Mouse (Mus musculus): ENCODE measurements around the gene Fam196a.

DNA sequence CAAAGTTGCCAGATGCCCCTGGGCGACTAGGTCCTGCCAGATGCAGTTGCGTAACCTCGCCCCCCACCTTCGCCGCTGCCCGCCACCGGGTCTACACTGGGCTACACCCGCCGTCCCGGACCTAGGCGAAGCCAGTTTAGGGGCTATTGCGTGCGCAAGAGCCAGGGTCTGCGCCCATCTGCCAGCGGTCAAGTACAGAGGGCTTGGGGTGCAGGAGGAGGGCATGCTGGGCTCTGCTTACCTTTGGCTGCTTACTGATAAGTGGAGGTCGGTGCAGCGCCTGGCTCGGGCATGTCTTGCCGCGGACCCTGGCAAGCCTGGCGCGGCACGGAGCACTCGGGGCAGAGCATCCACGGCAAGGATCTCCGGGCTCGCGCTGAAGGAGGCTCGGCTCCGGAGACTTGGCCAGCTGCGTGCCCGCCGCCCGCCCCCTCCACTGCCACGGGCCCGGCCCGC, 731 bp downstream of the Fam196a start:
- no peak for TF ChIP-seq CTCF (IDR thresholded peaks at IDR 0.05; ENCODE audit: insufficient read depth, low read length)
- no peak for TF ChIP-seq POLR2A (IDR thresholded peaks at IDR 0.05; ENCODE audit: borderline replicate concordance, extremely low read depth, low read depth, low read length)
